Mouse (Mus musculus) layer of hippocampus, postnatal 36 days (tissue): ENCODE measurements at regions not wholly inside any gene's neighbourhood (a gene's known extent, or its start where the extent isn't known, plus 50 kb on each side); places are given as distances from the start of the nearest gene placed in this dataset.
"Not testable (repeated sequence)": the region's sequence is repeated elsewhere in the genome, so short reads cannot be mapped to it uniquely, and the experiment has no call there.

Source experiments
- DNase-seq, 2 experiments: peaks; one replicate each; pipeline ENCODE4 v3.0.0; 2022

DNA sequence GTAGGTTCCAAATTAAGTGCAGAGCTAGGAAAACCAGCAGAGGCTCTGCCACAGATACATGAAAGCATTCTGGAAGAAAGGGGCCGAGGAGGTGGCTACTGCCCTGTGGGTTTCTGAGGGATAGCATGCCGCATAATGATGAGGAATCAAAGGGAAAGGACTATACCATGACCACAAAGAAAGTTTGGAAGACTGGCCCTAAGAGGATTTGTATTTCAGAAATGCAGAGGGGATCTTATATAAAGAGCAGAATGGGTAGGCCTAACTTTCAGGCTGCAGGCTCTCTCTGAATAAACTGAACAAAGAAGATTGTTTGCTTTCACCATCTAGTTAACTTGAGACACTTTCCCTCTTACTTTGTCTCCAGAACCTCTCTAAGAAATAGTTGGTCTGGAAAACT is 777.9 kb downstream of the Basp1 start:
- DNase-seq: no peak

DNA sequence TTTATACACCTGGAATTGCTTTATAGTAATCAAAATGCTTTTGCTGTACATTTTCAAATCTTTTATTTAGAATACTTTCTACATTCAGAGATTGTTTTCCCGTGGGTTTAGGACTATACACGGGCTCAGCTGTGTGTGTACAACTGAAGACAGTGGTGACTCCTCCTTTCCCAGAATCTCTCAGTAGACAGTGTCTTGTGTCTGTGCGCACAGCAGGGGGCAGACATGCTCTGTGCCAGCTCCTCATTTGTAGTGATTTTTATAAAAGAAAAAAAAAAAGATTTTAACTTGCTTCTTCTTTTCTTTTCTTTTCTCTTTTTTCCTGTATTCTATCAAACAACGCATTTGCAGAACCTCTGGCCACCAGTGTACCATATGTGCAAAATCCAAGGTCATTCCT is 817.3 kb downstream of the Basp1 start:
- DNase-seq: peak; percentile 35 to 44

DNA sequence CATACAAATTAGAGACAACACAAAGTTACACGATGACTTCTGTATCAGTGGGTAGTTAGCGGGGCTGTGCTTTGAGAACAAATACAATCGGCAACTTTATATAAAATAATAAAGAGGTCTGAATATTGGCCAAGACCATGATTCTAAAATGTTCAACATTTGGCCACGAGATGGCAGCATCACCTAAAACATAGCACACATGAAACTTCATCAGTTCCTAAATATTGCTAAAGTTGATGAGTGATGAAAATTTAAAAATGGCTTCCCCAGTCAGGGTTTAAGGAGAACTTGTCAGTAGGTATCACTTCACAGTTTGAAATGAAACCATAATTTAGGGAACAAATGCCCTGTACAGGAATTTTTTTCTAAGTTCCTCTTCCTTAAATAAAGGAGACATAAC is 824.6 kb downstream of the Basp1 start:
- DNase-seq: peak; percentile 20 to 54

DNA sequence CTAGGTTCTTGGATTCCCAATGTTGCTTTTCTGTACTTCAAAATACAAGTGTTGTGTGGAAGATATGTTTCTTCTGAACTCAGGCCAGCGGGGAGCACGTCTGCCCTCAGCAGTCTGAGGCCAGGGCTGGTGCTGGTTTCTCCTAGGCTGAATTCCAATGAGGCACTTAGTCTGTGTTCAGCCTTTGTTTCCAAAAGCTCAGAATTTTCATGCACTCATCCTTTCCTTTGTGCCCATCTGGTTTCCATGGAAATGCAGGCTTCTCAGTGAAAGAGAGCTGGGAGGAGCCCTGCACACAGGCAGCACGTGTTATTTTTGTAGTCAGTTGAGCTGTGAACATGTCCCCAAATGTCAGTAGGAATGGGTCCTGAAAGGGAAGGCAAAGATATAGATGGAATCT is 846.6 kb downstream of the Basp1 start:
- DNase-seq: peak; percentile 3 to 19

DNA sequence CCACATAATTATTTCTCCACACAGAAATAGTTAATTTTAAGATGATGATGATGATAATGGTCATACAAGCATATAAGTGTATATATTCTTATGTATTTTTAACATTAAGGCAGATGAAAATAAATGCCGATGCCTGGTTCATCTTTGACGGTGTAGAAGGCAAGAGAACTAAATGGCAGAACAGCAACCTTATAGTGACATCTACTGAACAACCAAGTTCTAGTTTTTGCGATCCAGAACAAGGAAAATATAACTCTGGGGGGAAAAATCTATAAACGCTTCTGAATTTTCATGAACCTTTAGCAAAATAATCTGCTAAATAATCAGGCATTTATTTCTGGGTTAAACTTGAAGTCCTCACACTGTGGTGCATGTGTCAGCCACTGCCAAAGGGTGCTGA is 856.8 kb downstream of the Basp1 start:
- no peak for DNase-seq

DNA sequence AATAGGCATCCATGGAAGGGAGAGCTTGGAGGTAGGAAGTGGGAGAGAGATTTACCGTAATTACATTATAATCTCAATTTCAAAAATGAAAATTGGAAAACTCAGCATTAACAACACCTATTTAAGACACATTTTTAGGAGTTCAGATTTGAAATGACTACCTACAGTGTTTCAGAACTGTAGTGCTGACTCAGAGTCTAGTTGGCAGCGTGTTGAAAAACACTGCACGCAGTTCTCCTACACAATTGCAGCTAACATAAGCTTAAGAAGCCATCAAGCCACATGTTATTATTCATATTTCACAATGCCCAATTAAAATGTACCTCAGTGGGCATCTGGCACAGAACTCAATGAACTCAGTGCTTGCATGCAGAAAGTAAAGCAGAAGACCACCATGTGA is 863.5 kb downstream of the Basp1 start:
- DNase-seq: no peak

DNA sequence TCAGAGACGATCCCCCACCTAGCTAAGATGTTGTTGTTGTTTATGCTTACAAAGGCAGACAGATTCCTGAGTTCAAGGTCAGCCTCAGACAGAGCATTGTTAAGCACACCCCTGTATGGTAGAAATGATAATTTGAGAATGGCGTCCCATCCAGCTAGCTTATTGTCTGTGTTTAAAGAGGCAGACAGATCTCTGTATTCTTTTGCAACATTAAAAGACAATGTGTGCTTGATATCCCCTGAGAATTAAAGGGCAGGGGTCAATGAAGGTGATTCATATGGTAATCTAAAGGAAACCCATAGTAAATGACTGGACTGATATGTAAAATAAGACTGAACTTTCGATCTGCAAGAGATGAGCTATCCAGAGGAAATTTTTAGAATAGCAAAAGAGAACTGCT is 883.5 kb downstream of the Basp1 start:
- DNase-seq: no peak

DNA sequence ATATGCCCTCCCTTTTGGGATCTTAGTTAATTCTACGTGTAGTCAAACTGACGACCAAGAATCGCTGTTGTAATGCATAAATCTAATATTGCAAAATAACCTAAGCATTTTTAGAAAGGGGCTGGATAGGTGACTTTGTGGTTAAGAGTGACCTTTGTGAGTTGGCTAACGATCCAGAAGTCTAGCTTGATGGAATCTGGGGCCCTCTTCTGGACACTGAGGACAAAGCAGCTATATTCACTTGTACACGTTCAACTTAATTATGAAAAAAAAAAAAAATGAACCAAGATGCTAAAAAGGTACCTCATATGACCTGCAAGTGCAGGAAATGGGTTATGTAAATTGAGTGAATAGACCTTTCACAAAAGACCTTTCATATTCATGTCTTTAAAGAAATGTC is 886.2 kb downstream of the Basp1 start:
- DNase-seq: no peak

DNA sequence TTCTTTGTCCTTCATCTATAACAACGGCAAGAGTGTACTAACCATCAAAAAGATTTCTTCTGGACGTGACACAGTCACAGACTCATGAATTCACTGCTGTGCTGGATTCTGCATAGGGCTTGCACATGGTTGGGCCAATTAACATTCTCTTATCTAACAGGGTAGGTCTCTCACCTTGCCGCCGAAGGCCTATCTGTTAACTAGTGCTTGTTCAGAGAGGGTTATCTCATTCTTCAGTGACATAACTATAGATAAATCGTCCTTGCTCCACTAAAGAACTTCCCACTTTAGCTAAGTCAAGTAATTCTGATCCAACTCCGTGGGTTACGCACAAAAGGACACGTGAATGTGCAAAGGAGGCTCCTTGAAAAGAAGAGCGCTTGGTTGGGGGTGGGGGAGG is 899.6 kb downstream of the Basp1 start:
- DNase-seq: no peak

DNA sequence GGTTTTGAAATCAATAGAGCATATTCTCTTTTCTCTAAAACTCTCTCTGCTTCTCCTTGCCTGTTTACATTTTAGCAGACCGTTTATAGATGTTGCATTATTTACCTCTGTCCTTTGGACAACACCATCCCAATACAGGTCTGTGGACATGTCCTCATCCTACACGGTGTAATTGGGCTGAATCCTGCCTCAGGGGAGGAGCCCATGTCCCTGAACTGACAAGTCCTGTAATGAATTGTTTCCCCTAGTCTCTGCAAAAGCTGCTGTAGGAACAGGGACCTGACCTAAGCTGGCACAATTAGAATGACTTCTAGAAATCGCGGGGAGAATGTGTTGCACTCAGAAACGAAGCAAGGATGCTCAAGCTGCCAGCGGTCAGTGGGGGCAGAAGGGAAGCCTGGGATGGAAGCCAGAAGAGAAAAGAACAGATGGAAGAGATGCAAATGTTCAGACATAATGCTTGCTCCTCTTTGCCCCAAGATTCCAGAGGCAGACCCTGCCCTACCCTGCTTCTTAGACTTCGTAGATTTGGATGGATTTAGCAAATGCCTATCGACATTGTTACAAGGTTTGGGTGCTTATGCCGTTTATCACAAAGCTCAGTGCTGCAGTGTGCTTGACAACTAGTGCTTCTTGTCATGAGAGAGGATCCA is 911.5 kb downstream of the Basp1 start:
- DNase-seq: peak; percentile 2 to 6

DNA sequence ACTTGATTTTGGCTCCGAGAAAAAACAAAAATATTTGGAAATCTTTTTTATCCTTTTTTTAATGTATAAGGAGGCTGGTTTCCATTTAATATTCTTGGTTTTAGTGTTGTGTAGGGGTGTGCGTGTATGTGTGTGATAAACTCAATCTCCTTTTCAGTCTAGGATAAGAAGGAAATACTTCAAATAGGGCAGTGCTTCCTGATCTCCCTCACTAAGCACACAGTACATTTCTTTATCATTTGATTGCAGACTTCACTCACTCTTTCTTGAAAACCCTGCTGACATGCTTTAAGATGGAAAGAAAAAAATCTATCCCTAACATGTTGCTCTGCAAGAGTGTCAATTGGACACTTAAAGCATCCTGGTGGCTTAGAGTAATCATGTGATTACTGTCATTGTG is 927.3 kb downstream of the Basp1 start:
- no peak for DNase-seq

DNA sequence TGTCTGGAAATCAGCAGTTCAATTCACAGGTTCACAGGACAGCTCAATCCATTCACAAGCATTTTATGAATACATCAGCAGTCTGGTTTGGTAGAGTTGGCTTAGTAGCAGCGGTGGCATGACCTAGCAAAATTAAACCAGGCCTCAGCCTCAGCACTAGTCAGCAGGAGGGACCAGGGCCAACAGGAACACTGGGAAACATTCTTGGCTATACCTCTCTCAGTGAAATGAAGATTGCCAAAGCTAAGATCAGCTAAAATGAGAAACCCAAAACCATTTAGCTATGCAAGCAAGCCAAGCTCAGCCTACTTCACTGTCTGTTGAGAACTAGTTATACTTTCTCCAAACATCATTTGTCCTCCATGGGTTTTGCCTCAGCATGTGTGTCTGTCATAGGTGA is 945.3 kb downstream of the Basp1 start:
- no peak for DNase-seq

DNA sequence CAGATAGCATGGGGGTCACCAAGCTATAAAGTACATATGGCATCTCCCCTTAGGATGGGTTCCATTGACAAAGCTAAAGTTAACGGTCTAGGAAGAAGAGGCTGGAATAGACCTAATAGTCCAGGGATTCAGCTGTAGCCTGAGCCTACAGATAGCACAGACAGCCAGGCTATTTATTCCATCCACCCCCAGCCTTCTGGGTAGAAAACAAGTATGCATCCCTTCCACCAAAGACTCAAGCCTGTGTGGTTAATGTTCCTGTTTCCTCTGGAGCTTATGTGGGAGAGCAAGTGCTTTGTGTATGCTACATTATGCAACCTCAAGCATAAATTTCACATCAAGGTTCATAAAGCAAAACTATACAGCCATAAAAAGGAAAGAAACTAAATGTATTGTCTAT is 955.8 kb downstream of the Basp1 start:
- no peak for DNase-seq

DNA sequence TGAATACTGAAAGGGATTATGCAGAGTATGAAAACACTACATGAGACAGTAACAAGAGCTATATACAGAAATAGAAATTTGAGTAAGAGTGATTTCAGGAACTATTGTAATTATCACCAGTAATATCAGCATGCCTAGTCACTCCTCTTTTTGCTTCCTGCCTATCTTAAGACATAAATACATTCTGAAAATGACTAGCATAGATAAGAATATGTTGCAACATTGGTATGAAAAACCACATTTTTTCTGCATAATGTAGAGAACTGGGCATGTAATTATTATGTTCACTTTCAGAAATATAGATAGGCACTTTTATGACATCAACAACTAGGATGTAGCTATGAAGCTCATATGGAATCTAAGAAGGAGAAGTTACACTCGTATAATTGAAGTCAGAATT is 980.5 kb downstream of the Basp1 start:
- no peak for DNase-seq

DNA sequence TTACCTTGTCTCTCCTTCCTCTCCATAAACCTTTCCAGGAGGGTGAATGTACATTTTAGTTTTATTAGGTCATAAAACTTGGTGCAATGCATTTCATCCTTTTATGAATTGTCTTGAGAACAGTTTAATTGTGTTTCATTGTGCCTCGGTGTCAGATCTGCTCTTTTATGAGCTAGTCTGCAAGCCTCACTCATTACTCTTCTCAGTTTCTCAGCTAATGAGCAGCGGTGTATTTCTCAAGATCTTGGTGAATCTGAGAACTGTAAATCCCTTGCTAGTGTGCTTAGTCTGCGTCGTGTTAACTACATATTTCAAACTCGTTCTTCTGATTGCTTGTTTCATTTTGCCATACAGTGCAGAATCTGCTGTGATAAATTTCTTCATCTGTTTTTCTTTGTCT is 984.4 kb downstream of the Basp1 start:
- no peak for DNase-seq

DNA sequence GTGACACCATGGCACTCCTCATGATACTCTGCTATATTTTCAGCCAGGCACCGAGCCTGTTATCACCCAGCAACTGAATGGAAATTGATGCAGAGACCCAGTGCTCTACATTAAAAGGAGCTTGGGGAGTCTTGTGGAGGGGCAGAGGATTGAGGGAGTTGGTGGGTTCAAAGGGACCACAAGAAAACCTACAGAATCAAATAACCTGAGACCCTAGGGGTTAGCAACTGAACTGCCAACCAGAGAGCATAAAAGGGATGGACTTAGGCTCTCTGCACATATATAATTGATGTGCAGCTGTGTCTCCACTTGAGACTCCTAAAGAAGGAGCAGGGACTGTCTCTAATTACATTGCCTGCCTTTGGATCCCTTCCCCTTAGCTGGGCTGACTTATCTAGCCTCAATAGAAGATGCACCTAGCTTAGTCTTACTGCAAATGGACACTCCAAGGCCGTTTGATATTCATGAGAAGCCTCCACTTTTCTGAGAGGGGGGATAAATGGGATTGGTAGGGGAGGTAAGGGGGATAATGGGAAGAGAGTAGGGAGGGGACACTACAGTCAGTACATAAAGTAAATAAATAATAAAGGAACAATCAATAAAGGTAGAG is 991.1 kb downstream of the Basp1 start:
- no peak for DNase-seq

DNA sequence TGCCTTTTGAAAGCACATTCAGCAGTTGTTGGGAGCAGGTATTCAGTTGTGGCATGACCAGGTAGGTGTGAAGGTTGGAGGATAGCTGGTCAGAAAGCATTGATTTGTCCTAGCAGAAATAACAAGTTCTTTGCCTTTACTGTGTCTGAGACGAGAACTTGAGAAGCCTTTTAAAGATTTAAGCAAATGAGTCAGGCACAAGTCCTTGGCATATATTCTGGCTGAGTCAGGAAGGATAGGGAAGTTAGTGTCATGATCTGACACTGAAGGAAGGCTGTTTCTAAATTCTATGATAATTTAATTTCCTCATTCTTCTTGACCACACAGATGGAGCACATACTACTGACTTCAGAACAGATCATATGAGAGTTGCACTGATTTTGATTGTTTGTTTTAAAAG is 993.8 kb downstream of the Basp1 start:
- no peak for DNase-seq

DNA sequence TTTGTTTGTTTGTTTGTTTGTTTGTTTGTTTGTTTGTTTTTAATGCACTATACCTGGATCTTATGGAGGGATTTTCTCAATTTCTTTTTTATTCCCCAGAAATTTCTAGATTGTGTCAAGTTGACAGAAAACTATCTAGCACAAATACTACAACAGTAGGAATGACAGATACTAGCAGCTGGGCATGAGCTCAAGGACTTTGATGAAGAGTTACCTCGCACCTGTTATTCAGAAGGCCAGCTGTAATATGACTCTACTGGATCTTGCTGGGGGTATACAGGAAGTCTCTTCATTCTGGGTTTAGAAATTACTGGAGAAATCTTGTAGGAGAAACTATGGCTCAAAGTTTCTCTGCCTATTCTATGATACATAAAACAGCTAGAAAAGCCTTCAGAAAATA is 994.4 kb downstream of the Basp1 start:
- DNase-seq: no peak

DNA sequence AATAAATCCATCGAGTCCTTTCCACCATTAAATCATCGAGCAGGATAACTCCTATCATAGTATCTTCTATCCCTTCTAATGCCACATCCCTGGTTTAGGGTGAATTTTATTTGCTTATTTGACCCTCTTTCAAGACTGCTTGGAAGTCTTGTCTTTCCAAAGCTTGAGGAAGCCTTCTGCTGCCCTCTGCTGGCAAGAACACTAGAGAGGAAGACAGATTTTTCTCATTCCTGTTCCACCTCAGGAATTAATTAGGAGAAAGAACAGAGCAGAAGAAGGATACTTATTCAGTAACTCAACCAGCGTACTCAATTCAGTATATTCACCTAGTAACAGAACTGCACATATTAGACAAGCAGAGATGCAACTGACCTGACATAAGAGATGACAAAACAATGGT is 1005.9 kb downstream of the Basp1 start:
- peak; percentile 19 to 48 for DNase-seq

DNA sequence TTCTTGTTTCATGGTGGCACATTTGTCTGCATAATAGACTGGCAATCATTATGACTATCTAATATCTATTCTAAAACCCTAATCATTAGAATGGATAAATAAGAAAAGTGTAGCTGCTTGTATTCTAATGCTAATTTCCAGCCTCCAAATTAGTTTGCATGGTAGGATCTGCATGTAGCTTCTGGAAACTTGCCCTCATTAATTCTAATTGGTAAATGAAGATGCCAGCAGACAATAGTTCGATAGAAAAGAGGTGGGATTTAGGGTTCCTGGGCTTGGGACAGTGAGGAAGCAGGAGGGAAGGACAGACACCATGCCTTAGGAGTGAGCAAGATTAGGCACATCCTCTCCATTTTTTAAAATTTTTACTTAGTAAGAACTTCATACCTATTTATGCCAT is 1008.3 kb downstream of the Basp1 start:
- DNase-seq: no peak

DNA sequence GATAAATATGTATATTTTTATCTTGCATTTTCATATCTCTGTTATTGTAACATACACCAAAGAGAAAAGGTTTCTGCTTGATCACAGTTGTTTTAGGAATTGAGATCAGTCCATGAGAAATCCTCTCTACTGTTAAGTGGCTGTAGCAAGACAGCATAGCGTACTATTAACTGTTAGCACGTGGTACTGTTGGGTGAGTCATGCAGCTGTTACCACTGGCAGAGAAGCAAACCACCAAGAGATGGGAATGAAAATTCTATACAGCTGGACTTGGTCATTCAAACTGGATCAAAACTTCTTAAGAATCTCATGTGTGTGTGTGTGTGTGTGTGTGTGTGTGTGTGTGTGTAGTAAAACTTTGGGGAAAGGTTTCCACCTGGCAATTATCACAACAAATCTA is 1013.5 kb downstream of the Basp1 start:
- DNase-seq: no peak

DNA sequence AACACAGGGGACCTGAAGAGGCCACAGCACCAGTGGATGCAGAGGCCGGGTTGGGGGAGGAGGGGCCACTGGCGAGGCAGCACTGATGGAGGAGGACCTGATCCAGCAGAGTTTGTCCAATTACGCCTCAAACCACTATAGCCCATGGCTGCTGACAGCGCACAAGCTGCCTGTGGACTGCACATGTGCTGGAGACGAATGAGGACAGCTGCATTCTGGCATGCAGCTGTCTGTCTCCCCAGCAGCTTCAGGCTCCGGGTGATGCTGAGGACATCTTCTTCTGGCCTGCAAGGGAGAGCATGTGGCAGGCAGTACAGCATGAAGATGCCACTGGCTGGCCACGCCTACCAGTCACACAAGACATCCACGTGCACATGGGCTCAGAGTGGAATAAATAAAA is 1055.2 kb downstream of the Basp1 start:
- no peak for DNase-seq

DNA sequence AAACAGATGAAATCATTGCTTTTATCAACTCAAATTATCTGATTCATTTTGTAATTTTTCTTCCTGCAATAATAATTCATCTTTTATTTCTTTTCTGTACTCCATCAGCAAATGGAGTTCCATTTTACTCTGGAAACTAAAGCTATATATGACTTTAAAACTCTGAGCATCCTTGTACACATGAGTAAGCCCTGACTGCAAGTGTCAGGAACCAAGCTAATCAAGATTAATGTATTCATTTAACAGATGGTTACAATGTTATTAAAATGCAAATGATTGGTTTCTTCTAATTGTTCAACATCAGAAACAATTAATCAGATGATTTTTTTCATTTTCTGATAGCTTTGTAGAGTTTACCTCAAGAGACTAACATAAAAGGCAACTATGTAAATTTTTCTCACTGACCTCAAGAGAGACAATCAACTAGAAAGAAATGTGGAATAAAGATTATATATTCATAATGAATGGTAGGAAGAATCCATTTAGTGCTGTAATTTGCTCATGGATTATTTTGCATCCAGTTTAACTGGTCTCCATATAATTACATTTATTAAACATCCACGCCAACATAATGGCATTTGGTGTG is 1064.5 kb downstream of the Basp1 start:
- DNase-seq: no peak

DNA sequence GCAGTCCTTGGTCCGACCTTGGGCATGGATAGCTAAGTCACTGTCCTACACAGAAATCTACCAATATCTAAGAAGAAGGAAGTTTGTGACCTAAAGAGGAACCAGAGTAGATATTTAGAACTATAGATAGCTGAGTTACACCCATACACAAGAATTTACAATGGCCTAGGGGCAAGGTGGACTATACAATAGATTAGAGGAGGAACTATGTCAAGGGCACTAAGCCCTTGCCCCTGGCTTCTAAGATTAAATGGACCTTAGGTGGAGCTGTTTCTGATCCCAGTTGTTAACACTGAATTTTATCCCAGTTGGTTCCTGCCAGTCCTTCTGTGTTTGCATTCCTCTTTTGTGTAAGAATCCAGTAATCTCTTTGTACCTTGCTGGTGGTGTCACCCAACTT is 1077.7 kb downstream of the Basp1 start:
- DNase-seq: not testable (repeated sequence)

DNA sequence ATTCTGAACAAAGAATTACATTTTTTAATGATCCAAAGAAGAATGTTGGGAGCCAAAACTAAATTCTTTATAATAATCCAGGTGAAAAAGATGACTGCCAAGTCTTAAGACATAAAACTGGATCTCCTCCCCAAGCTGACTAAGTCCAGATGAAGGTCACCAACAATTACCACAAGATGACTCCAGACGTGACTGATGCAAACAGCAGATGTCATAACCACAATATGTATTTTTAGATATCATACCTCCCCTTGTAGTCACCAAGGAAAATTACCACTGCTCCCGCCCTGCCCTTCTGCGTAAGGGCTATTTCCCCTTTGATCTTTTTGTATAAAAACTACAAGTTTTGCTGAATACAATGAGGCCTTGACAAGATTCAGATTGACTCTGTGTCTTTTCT is 1110.4 kb downstream of the Basp1 start:
- not testable (repeated sequence) for DNase-seq
